Mouse (Mus musculus) stomach, embryonic 14.5 days (tissue): ENCODE results near the gene Tmem63a. TPM values are rescaled to one million over a fixed set of nuclear protein-coding genes. Genes with fewer than 3 reads are reported as not detected.

Experiments
- ATAC-seq: fragments of 200-750 bp; cut with Nextera tagmentation; 2 replicates; pipeline ENCODE4 v1.8.0; 2017; ENCODE audit warnings: low read depth, moderate TSS enrichment; ENCODE audit not compliant: insufficient number of reproducible peaks, insufficient read depth, low FRiP score
- H3K27ac ChIP-seq: fragments of 300-500 bp; sonication (generic); 2 replicates; pipeline ENCODE4 v1.5.1; 2014; ENCODE audit warnings: mild to moderate bottlenecking, low read length, moderate library complexity, mixed read lengths
- H3K27me3 ChIP-seq: fragments of 300-500 bp; sonication (generic); 2 replicates; pipeline ENCODE4 v1.6.1; 2014; ENCODE audit warnings: low read length, control low read depth, mixed read lengths; ENCODE audit not compliant: control insufficient read depth, insufficient read depth
- H3K36me3 ChIP-seq: fragments of 300-500 bp; sonication (generic); 2 replicates; pipeline ENCODE4 v1.6.1; 2014; ENCODE audit warnings: mild to moderate bottlenecking, control low read depth, low read length, moderate library complexity, mixed read lengths; ENCODE audit not compliant: control insufficient read depth, insufficient read depth
- H3K4me1 ChIP-seq: fragments of 300-500 bp; sonication (generic); 2 replicates; pipeline ENCODE4 v1.6.1; 2014; ENCODE audit warnings: low read length, control low read depth, mixed read lengths; ENCODE audit not compliant: control insufficient read depth, insufficient read depth
- H3K4me2 ChIP-seq: fragments of 300-500 bp; sonication (generic); replicated peaks from 2 replicates; pipeline ENCODE4 v1.6.1; 2014; ENCODE audit warnings: low read depth, low read length, control low read depth
- H3K4me3 ChIP-seq: fragments of 300-500 bp; sonication (generic); 2 replicates; pipeline ENCODE4 v1.5.1; 2014; ENCODE audit warnings: low read depth, low read length, control low read depth
- H3K9ac ChIP-seq: fragments of 300-500 bp; sonication (generic); replicated peaks from 2 replicates; pipeline ENCODE4 v1.6.1; 2014; ENCODE audit warnings: low read depth, mild to moderate bottlenecking, control low read depth, low read length, moderate library complexity, mixed read lengths
- H3K9me3 ChIP-seq: fragments of 300-500 bp; sonication (generic); 2 replicates; pipeline ENCODE4 v1.6.1; 2016; ENCODE audit warnings: low read depth, low read length, control low read depth; ENCODE audit not compliant: control insufficient read depth
- WGBS: fragments of 180-500 bp; shearing (Covaris S2); extraction: QIAGEN DNeasy Blood & Tissue Kit; methylation state at CpG from one replicate; pipeline ENCODE4 v1.1.7; 2014; 5-methylcytosine and 5-hydroxymethylcytosine counted together
- polyA plus RNA-seq: library from polyadenylated mRNA; unstranded; fragments of >200 nt; fragmentation: Nextera tagmentation; extraction: Ambion mirVana; gene quantifications from 2 replicates; pipeline ENCODE4 v1.2.1, GENCODE M21; 2014

Tmem63a gene
- polyA plus RNA-seq, 1 experiment from 2014 or later = 14.8 TPM

- Histone ChIP-seq H3K27ac (no peak overlapping the region), H3K4me3 (peak overlapping the region; percentile 42), H3K36me3 (no peaks in the 10 kb centered on the region), H3K27me3 (no peaks in the 10 kb centered on the region), H3K9ac (peak overlapping the region; percentile 25; the same call in 1 of the 2 replicates), H3K9me3 (no peaks in the 10 kb centered on the region), H3K4me1 (no peaks in the 10 kb centered on the region; the same call in 1 of the 2 replicates), H3K4me2 (peak overlapping the region; percentile 98)
- peak; percentile 86 for ATAC-seq
- WGBS = under 1% methylated on average over 22 of the region's 22 CpGs
These were observed 75.1 kb downstream of the Tmem63a start for GRCm38 (mm10) chr1:181017212-181017711.

- no peaks in the 10 kb centered on the region; the same call in 1 of the 2 replicates for H3K4me1 ChIP-seq
- H3K27me3 ChIP-seq = no peaks in the 10 kb centered on the region
- WGBS = 74% methylated on average over 13 of the region's 13 CpGs
- no peak overlapping the region for H3K27ac ChIP-seq
- H3K4me3 ChIP-seq = no peak overlapping the region
- no peak overlapping the region for H3K9ac ChIP-seq
- H3K36me3 ChIP-seq = no peaks in the 10 kb centered on the region
- no peak for ATAC-seq
- H3K4me2 ChIP-seq = no peak overlapping the region
- no peaks in the 10 kb centered on the region for H3K9me3 ChIP-seq
These were observed 75.8 kb downstream of the Tmem63a start for GRCm38 (mm10) chr1:181017890-181018420.

GRCm38 (mm10) chr1:181020756-181021487 lies 78.8 kb downstream of the Tmem63a start, which contains the start of gene Ephx1:
Gene Ephx1, minus strand, starts transcription at chr1:181020904.
- H3K9me3 ChIP-seq = no peaks in the 10 kb centered on the region
- H3K27me3 ChIP-seq = no peaks in the 10 kb centered on the region
- H3K36me3 ChIP-seq = no peaks in the 10 kb centered on the region
- no peak within 1 kb of the TSS for H3K4me2 ChIP-seq
- H3K4me1 ChIP-seq = no peaks in the 10 kb centered on the region; the same call in 1 of the 2 replicates
- no peak within 1 kb of the TSS for H3K4me3 ChIP-seq
- ATAC-seq = no peak
- 50% methylated on average over 5 of the region's 5 CpGs for WGBS
- no peak within 1 kb of the TSS for H3K27ac ChIP-seq
- no peak within 1 kb of the TSS for H3K9ac ChIP-seq

- Histone ChIP-seq H3K27ac (no peak overlapping the region), H3K36me3 (no peaks in the 10 kb centered on the region), H3K9ac (no peak overlapping the region), H3K4me2 (no peak overlapping the region), H3K4me1 (no peaks in the 10 kb centered on the region; the same call in 1 of the 2 replicates), H3K9me3 (no peaks in the 10 kb centered on the region), H3K27me3 (no peaks in the 10 kb centered on the region), H3K4me3 (no peak overlapping the region)
- ATAC-seq = no peak
- 66% methylated on average over 7 of the region's 7 CpGs for WGBS
These were observed 79.3 kb downstream of the Tmem63a start for GRCm38 (mm10) chr1:181021488-181021865.

GRCm38 (mm10) chr1:181022265-181022664 lies 80.1 kb downstream of the Tmem63a start:
- 8% methylated on average over 1 of the region's 1 CpGs for whole genome bisulfite sequencing
- Histone ChIP-seq H3K4me1 (no peaks in the 10 kb centered on the region), H3K9me3 (no peaks in the 10 kb centered on the region), H3K36me3 (no peaks in the 10 kb centered on the region), H3K9ac (no peak overlapping the region), H3K27ac (no peak overlapping the region), H3K4me3 (no peak overlapping the region), H3K27me3 (no peaks in the 10 kb centered on the region), H3K4me2 (no peak overlapping the region)
- no peak for ATAC-seq

Other genes with a start within 250 kb of the Tmem63a start
- 0.27 TPM in 1 of 2 replicates, not detected in the other for gene Mixl1, start 245.3 kb upstream of the Tmem63a start, polyA plus RNA-seq
- gene Acbd3, start 216.3 kb upstream of the Tmem63a start, polyA plus RNA-seq = 29.4 and 29.6 TPM in 2 replicates
- 2,483 and 2,506 TPM in 2 replicates for gene H3f3a, start 128.4 kb upstream of the Tmem63a start, polyA plus RNA-seq
- gene Sde2, start 91.2 kb upstream of the Tmem63a start, polyA plus RNA-seq = 34.7 and 35.2 TPM in 2 replicates
- gene Lefty2, start 49.2 kb upstream of the Tmem63a start, polyA plus RNA-seq = 0.14 TPM in 1 of 2 replicates, not detected in the other
- 86.0 and 92.3 TPM in 2 replicates for gene Pycr2, start 38.1 kb upstream of the Tmem63a start, polyA plus RNA-seq
- gene Lefty1, start 7.3 kb upstream of the Tmem63a start, polyA plus RNA-seq = 1.8 and 3.6 TPM in 2 replicates
- 6.4 and 8.4 TPM in 2 replicates for gene Ephx1, start 78.6 kb downstream of the Tmem63a start, polyA plus RNA-seq
- gene 9130409I23Rik, start 108.9 kb downstream of the Tmem63a start, polyA plus RNA-seq = not detected in 2 replicates
- 42.9 and 45.0 TPM in 2 replicates for gene Nvl, start 201.9 kb downstream of the Tmem63a start, polyA plus RNA-seq
- gene Cnih4, start 202.3 kb downstream of the Tmem63a start, polyA plus RNA-seq = 99.6 and 128 TPM in 2 replicates